Mouse (Mus musculus) inflammation-experienced regulatory T-cells, adult 6 months (primary cell): ENCODE measurements at regions not wholly inside any gene's neighbourhood (a gene's known extent, or its start where the extent isn't known, plus 50 kb on each side); places are given as distances from the start of the nearest gene placed in this dataset.

Experiments
- ATAC-seq: one replicate; pipeline ENCODE4 v1.8.0; 2017

- ATAC-seq, result no peak
These were observed 59.2 kb downstream of the Marcks start for GRCm38 (mm10) chr10:37079535-37079934.

- ATAC-seq, result no peak
These were observed 60.3 kb downstream of the Marcks start for GRCm38 (mm10) chr10:37078439-37078838.

- ATAC-seq, result no peak
These were observed 61.0 kb downstream of the Marcks start for GRCm38 (mm10) chr10:37077741-37078140.

- ATAC-seq, result peak; percentile 69
These were observed 65.9 kb downstream of the Marcks start for GRCm38 (mm10) chr10:37072834-37073233.

GRCm38 (mm10) chr10:37072061-37072460, 66.7 kb downstream of the Marcks start:
- ATAC-seq, result no peak

GRCm38 (mm10) chr10:37071420-37071819, 67.3 kb downstream of the Marcks start:
- no peak for ATAC-seq
